Mouse (Mus musculus) forebrain, embryonic 16.5 days (tissue): ENCODE measurements around the gene Tas1r2. TPM values are rescaled to one million over a fixed set of nuclear protein-coding genes. Genes with fewer than 3 reads are reported as not detected.

ENCODE experiments used
- ATAC-seq: fragments of 200-750 bp; cut with Nextera tagmentation; 2 replicates; pipeline ENCODE4 v1.8.0; 2017; ENCODE audit warnings: mild to moderate bottlenecking, moderate library complexity
- H3K27ac ChIP-seq: fragments of 300-500 bp; sonication (generic); 2 replicates; pipeline ENCODE4 v1.5.1; 2014; ENCODE audit warnings: low read length, control low read depth
- H3K27me3 ChIP-seq: fragments of 300-500 bp; sonication (generic); replicated peaks from 2 replicates; pipeline ENCODE4 v1.6.1; 2014; ENCODE audit warnings: low read length; ENCODE audit not compliant: control insufficient read depth, insufficient read depth
- H3K36me3 ChIP-seq: fragments of 300-500 bp; sonication (generic); 2 replicates; pipeline ENCODE4 v1.6.1; 2014; ENCODE audit not compliant: control insufficient read depth, insufficient read depth
- H3K4me1 ChIP-seq: fragments of 300-500 bp; sonication (generic); replicated peaks from 2 replicates; pipeline ENCODE4 v1.6.1; 2014; ENCODE audit warnings: low read length; ENCODE audit not compliant: control insufficient read depth, insufficient read depth
- H3K4me2 ChIP-seq: fragments of 300-500 bp; sonication (generic); 2 replicates; pipeline ENCODE4 v1.6.1; 2014; ENCODE audit warnings: mild to moderate bottlenecking, low read length, control low read depth
- H3K4me3 ChIP-seq: fragments of 300-500 bp; sonication (generic); replicated peaks from 2 replicates; pipeline ENCODE4 v1.5.1; 2014; ENCODE audit warnings: mild to moderate bottlenecking, low read length, control low read depth
- H3K9ac ChIP-seq: fragments of 300-500 bp; sonication (generic); replicated peaks from 2 replicates; pipeline ENCODE4 v1.6.1; 2014; ENCODE audit warnings: low read depth, low read length, control low read depth
- H3K9me3 ChIP-seq: fragments of 300-500 bp; sonication (generic); 2 replicates; pipeline ENCODE4 v1.6.1; 2016; ENCODE audit warnings: low read length; ENCODE audit not compliant: control insufficient read depth
- WGBS: fragments of 180-500 bp; shearing (Covaris S2); extraction: QIAGEN DNeasy Blood & Tissue Kit; methylation state at CpG from one replicate; pipeline ENCODE4 v1.1.7; 2014; 5-methylcytosine and 5-hydroxymethylcytosine counted together
- polyA plus RNA-seq: library from polyadenylated mRNA; unstranded; fragments of >200 nt; fragmentation: Nextera tagmentation; extraction: Ambion mirVana; gene quantifications from 2 replicates; pipeline ENCODE4 v1.2.1, GENCODE M21; 2015

The Tas1r2 gene
- polyA plus RNA-seq, 1 experiment from 2014 or later, result not detected

GRCm38 (mm10) chr4:139688058-139688457, 34.7 kb downstream of the Tas1r2 start:
- 38% methylated on average over 9 of the region's 9 CpGs for WGBS
- no peaks in the 10 kb centered on the region for H3K9me3 ChIP-seq
- H3K27me3 ChIP-seq, result no peaks in the 10 kb centered on the region; the same call in 1 of the 2 replicates
- peaks cover 2% of the 10 kb centered on the region; the same call in 1 of the 2 replicates for H3K4me1 ChIP-seq
- no peak overlapping the region for H3K4me2 ChIP-seq
- no peak overlapping the region for H3K9ac ChIP-seq
- H3K27ac ChIP-seq, result no peak overlapping the region
- H3K4me3 ChIP-seq, result no peak overlapping the region
- no peaks in the 10 kb centered on the region for H3K36me3 ChIP-seq
- no peak for ATAC-seq

GRCm38 (mm10) chr4:139689627-139690269, 36.4 kb downstream of the Tas1r2 start:
- peaks cover 2% of the 10 kb centered on the region; the same call in 1 of the 2 replicates for H3K4me1 ChIP-seq
- WGBS, result 29% methylated on average over 7 of the region's 7 CpGs
- peaks cover 2% of the 10 kb centered on the region; the same call in 1 of the 2 replicates for H3K27me3 ChIP-seq
- H3K9me3 ChIP-seq, result no peaks in the 10 kb centered on the region
- H3K4me2 ChIP-seq, result no peak overlapping the region
- ATAC-seq, result no peak
- H3K9ac ChIP-seq, result no peak overlapping the region
- H3K4me3 ChIP-seq, result no peak overlapping the region
- no peaks in the 10 kb centered on the region for H3K36me3 ChIP-seq
- H3K27ac ChIP-seq, result no peak overlapping the region

- no peak overlapping the region for H3K9ac ChIP-seq
- H3K9me3 ChIP-seq, result no peaks in the 10 kb centered on the region
- H3K27me3 ChIP-seq, result peaks cover 2% of the 10 kb centered on the region; the same call in 1 of the 2 replicates
- H3K36me3 ChIP-seq, result no peaks in the 10 kb centered on the region
- WGBS, result 11% methylated on average over 5 of the region's 5 CpGs
- H3K4me1 ChIP-seq, result peaks cover 4% of the 10 kb centered on the region
- ATAC-seq, result no peak
- no peak overlapping the region for H3K27ac ChIP-seq
- H3K4me3 ChIP-seq, result no peak overlapping the region
- no peak overlapping the region for H3K4me2 ChIP-seq
Measured at GRCm38 (mm10) chr4:139693315-139693714, 40.0 kb downstream of the Tas1r2 start.

GRCm38 (mm10) chr4:139697755-139698154, 44.4 kb downstream of the Tas1r2 start:
- no peak for ATAC-seq
- 6% methylated on average over 9 of the region's 9 CpGs for WGBS
- H3K27ac ChIP-seq, result no peak overlapping the region
- no peak overlapping the region for H3K4me2 ChIP-seq
- no peaks in the 10 kb centered on the region for H3K9me3 ChIP-seq
- peaks cover 2% of the 10 kb centered on the region; the same call in 1 of the 2 replicates for H3K27me3 ChIP-seq
- H3K4me1 ChIP-seq, result peaks cover 2% of the 10 kb centered on the region; the same call in 1 of the 2 replicates
- no peaks in the 10 kb centered on the region for H3K36me3 ChIP-seq
- H3K4me3 ChIP-seq, result no peak overlapping the region
- H3K9ac ChIP-seq, result no peak overlapping the region

- no peak for ATAC-seq
- Histone ChIP-seq H3K9me3 (0 out of 2 replicates have a peak, but pooled peaks cover 2% of the 10 kb centered on the region), H3K4me1 (peaks cover 2% of the 10 kb centered on the region; the same call in 1 of the 2 replicates), H3K4me3 (no peak overlapping the region), H3K27me3 (0 out of 2 replicates have a peak, but pooled peaks cover 2% of the 10 kb centered on the region), H3K36me3 (no peaks in the 10 kb centered on the region), H3K27ac (no peak overlapping the region), H3K9ac (no peak overlapping the region), H3K4me2 (no peak overlapping the region)
- 71% methylated on average over 8 of the region's 8 CpGs for WGBS
Measured at GRCm38 (mm10) chr4:139698602-139699001, 45.3 kb downstream of the Tas1r2 start.

GRCm38 (mm10) chr4:139702914-139703313, 49.6 kb downstream of the Tas1r2 start:
- 0 out of 2 replicates have a peak, but pooled peaks cover 2% of the 10 kb centered on the region for H3K9me3 ChIP-seq
- no peak overlapping the region for H3K4me3 ChIP-seq
- ATAC-seq, result no peak
- 77% methylated on average over 4 of the region's 4 CpGs for WGBS
- no peak overlapping the region for H3K4me2 ChIP-seq
- H3K4me1 ChIP-seq, result no peaks in the 10 kb centered on the region; the same call in 1 of the 2 replicates
- H3K27ac ChIP-seq, result no peak overlapping the region
- H3K36me3 ChIP-seq, result no peaks in the 10 kb centered on the region
- no peak overlapping the region for H3K9ac ChIP-seq
- no peaks in the 10 kb centered on the region for H3K27me3 ChIP-seq

GRCm38 (mm10) chr4:139703468-139703867, 50.1 kb downstream of the Tas1r2 start:
- Histone ChIP-seq H3K4me2 (no peak overlapping the region), H3K36me3 (no peaks in the 10 kb centered on the region), H3K4me3 (no peak overlapping the region), H3K9ac (no peak overlapping the region), H3K4me1 (no peaks in the 10 kb centered on the region), H3K9me3 (0 out of 2 replicates have a peak, but pooled peaks cover 2% of the 10 kb centered on the region), H3K27ac (no peak overlapping the region), H3K27me3 (no peaks in the 10 kb centered on the region)
- 87% methylated on average over 11 of the region's 11 CpGs for WGBS
- no peak for ATAC-seq

- Histone ChIP-seq H3K4me3 (no peak overlapping the region), H3K4me1 (0 out of 2 replicates have a peak, but pooled peaks cover 4% of the 10 kb centered on the region), H3K36me3 (no peaks in the 10 kb centered on the region), H3K9ac (no peak overlapping the region), H3K27me3 (no peaks in the 10 kb centered on the region), H3K9me3 (0 out of 2 replicates have a peak, but pooled peaks cover 2% of the 10 kb centered on the region), H3K4me2 (no peak overlapping the region), H3K27ac (no peak overlapping the region)
- 90% methylated on average over 5 of the region's 5 CpGs for WGBS
- ATAC-seq, result no peak
Measured at GRCm38 (mm10) chr4:139705986-139706385, 52.6 kb downstream of the Tas1r2 start.

GRCm38 (mm10) chr4:139710467-139711334, 57.4 kb downstream of the Tas1r2 start:
- Histone ChIP-seq H3K4me2 (no peak overlapping the region), H3K4me3 (no peak overlapping the region), H3K27me3 (no peaks in the 10 kb centered on the region), H3K4me1 (0 out of 2 replicates have a peak, but pooled peaks cover 5% of the 10 kb centered on the region), H3K36me3 (no peaks in the 10 kb centered on the region), H3K9me3 (no peaks in the 10 kb centered on the region), H3K27ac (no peak overlapping the region), H3K9ac (no peak overlapping the region)
- 24% methylated on average over 25 of the region's 25 CpGs for WGBS
- no peak for ATAC-seq
